Mouse (Mus musculus): ENCODE results near the gene Fam120a. TPM values are rescaled to one million over a fixed set of nuclear protein-coding genes. Genes with fewer than 3 reads are reported as not detected.

Gene Fam120a
- polyA plus RNA-seq, 1 experiment from 2014 or later, result 24.3 TPM

- Histone ChIP-seq H3K36me3 (replicated peaks; ENCODE audit: control insufficient read depth, insufficient read depth, low read depth, low read length) (no peaks in the 10 kb centered on the region; the same call in 1 of the 2 replicates), H3K9ac (replicated peaks; ENCODE audit: low read length) (no peak overlapping the region), H3K27me3 (ENCODE audit: control insufficient read depth, insufficient read depth, low read length) (no peaks in the 10 kb centered on the region), H3K4me2 (ENCODE audit: low read depth, low read length) (no peak overlapping the region), H3K27ac (replicated peaks; ENCODE audit: low read depth, low read length) (no peak overlapping the region), H3K4me3 (ENCODE audit: low read depth, low read length) (no peak overlapping the region), H3K9me3 (replicated peaks; ENCODE audit: control insufficient read depth, low read length) (no peaks in the 10 kb centered on the region), H3K4me1 (ENCODE audit: control insufficient read depth, insufficient read depth, low read length) (no peaks in the 10 kb centered on the region)
- DNase-seq (ENCODE audit: low spot score), result no peak
- ATAC-seq (replicated peaks; ENCODE audit: insufficient number of reproducible peaks, low FRiP score, low TSS enrichment, low read depth), result no peak
- 83% methylated on average over 2 of the region's 2 CpGs for WGBS
Measured at GRCm38 (mm10) chr13:48942471-48942870, 25.3 kb downstream of the Fam120a start.

GRCm38 (mm10) chr13:48941773-48942172 lies 26.0 kb downstream of the Fam120a start:
- Histone ChIP-seq H3K27me3 (ENCODE audit: control insufficient read depth, insufficient read depth, low read length) (no peaks in the 10 kb centered on the region), H3K4me2 (ENCODE audit: low read depth, low read length) (no peak overlapping the region), H3K27ac (replicated peaks; ENCODE audit: low read depth, low read length) (no peak overlapping the region), H3K9me3 (replicated peaks; ENCODE audit: control insufficient read depth, low read length) (no peaks in the 10 kb centered on the region), H3K4me3 (ENCODE audit: low read depth, low read length) (no peak overlapping the region), H3K4me1 (ENCODE audit: control insufficient read depth, insufficient read depth, low read length) (no peaks in the 10 kb centered on the region), H3K36me3 (replicated peaks; ENCODE audit: control insufficient read depth, insufficient read depth, low read depth, low read length) (no peaks in the 10 kb centered on the region; the same call in 1 of the 2 replicates), H3K9ac (replicated peaks; ENCODE audit: low read length) (no peak overlapping the region)
- DNase-seq (ENCODE audit: low spot score) (no peak), ATAC-seq (replicated peaks; ENCODE audit: insufficient number of reproducible peaks, low FRiP score, low TSS enrichment, low read depth) (no peak)
- 58% methylated on average over 3 of the region's 3 CpGs for WGBS

- Histone ChIP-seq H3K4me2 (ENCODE audit: low read depth, low read length) (no peak overlapping the region), H3K36me3 (replicated peaks; ENCODE audit: control insufficient read depth, insufficient read depth, low read depth, low read length) (peaks cover 4% of the 10 kb centered on the region), H3K27ac (replicated peaks; ENCODE audit: low read depth, low read length) (no peak overlapping the region), H3K9ac (replicated peaks; ENCODE audit: low read length) (no peak overlapping the region), H3K9me3 (replicated peaks; ENCODE audit: control insufficient read depth, low read length) (no peaks in the 10 kb centered on the region), H3K4me3 (ENCODE audit: low read depth, low read length) (no peak overlapping the region), H3K4me1 (ENCODE audit: control insufficient read depth, insufficient read depth, low read length) (no peaks in the 10 kb centered on the region), H3K27me3 (ENCODE audit: control insufficient read depth, insufficient read depth, low read length) (no peaks in the 10 kb centered on the region)
- 78% methylated on average over 6 of the region's 6 CpGs for WGBS
- DNase-seq (ENCODE audit: low spot score), result no peak
- ATAC-seq (replicated peaks; ENCODE audit: insufficient number of reproducible peaks, low FRiP score, low TSS enrichment, low read depth), result no peak
Measured at GRCm38 (mm10) chr13:48934597-48934996, 33.2 kb downstream of the Fam120a start.

GRCm38 (mm10) chr13:48932692-48933091 lies 35.1 kb downstream of the Fam120a start:
- ATAC-seq (replicated peaks; ENCODE audit: insufficient number of reproducible peaks, low FRiP score, low TSS enrichment, low read depth) (no peak), DNase-seq (ENCODE audit: low spot score) (no peak)
- H3K27me3 ChIP-seq (ENCODE audit: control insufficient read depth, insufficient read depth, low read length), result no peaks in the 10 kb centered on the region
- 86% methylated on average over 3 of the region's 3 CpGs for WGBS
- no peaks in the 10 kb centered on the region for H3K4me1 ChIP-seq (ENCODE audit: control insufficient read depth, insufficient read depth, low read length)
- no peak overlapping the region for H3K27ac ChIP-seq (replicated peaks; ENCODE audit: low read depth, low read length)
- H3K4me2 ChIP-seq (ENCODE audit: low read depth, low read length), result no peak overlapping the region
- H3K36me3 ChIP-seq (replicated peaks; ENCODE audit: control insufficient read depth, insufficient read depth, low read depth, low read length), result peaks cover 4% of the 10 kb centered on the region
- H3K9ac ChIP-seq (replicated peaks; ENCODE audit: low read length), result no peak overlapping the region
- no peaks in the 10 kb centered on the region for H3K9me3 ChIP-seq (replicated peaks; ENCODE audit: control insufficient read depth, low read length)
- no peak overlapping the region for H3K4me3 ChIP-seq (ENCODE audit: low read depth, low read length)

- H3K27ac ChIP-seq (replicated peaks; ENCODE audit: low read depth, low read length), result no peak overlapping the region
- no peak overlapping the region for H3K4me3 ChIP-seq (ENCODE audit: low read depth, low read length)
- H3K9ac ChIP-seq (replicated peaks; ENCODE audit: low read length), result no peak overlapping the region
- no peaks in the 10 kb centered on the region for H3K9me3 ChIP-seq (replicated peaks; ENCODE audit: control insufficient read depth, low read length)
- no peaks in the 10 kb centered on the region for H3K4me1 ChIP-seq (ENCODE audit: control insufficient read depth, insufficient read depth, low read length)
- DNase-seq (ENCODE audit: low spot score) (no peak), ATAC-seq (replicated peaks; ENCODE audit: insufficient number of reproducible peaks, low FRiP score, low TSS enrichment, low read depth) (no peak)
- H3K36me3 ChIP-seq (replicated peaks; ENCODE audit: control insufficient read depth, insufficient read depth, low read depth, low read length), result peaks cover 4% of the 10 kb centered on the region
- H3K4me2 ChIP-seq (ENCODE audit: low read depth, low read length), result no peak overlapping the region
- no peaks in the 10 kb centered on the region for H3K27me3 ChIP-seq (ENCODE audit: control insufficient read depth, insufficient read depth, low read length)
Measured at GRCm38 (mm10) chr13:48931687-48932086, 36.1 kb downstream of the Fam120a start.

GRCm38 (mm10) chr13:48931232-48931631 lies 36.6 kb downstream of the Fam120a start:
- H3K4me2 ChIP-seq (ENCODE audit: low read depth, low read length), result no peak overlapping the region
- H3K27me3 ChIP-seq (ENCODE audit: control insufficient read depth, insufficient read depth, low read length), result no peaks in the 10 kb centered on the region
- no peaks in the 10 kb centered on the region for H3K4me1 ChIP-seq (ENCODE audit: control insufficient read depth, insufficient read depth, low read length)
- DNase-seq (ENCODE audit: low spot score), result no peak
- 95% methylated on average over 5 of the region's 5 CpGs for WGBS
- H3K4me3 ChIP-seq (ENCODE audit: low read depth, low read length), result no peak overlapping the region
- no peak overlapping the region for H3K9ac ChIP-seq (replicated peaks; ENCODE audit: low read length)
- H3K36me3 ChIP-seq (replicated peaks; ENCODE audit: control insufficient read depth, insufficient read depth, low read depth, low read length), result peaks cover 4% of the 10 kb centered on the region
- H3K9me3 ChIP-seq (replicated peaks; ENCODE audit: control insufficient read depth, low read length), result no peaks in the 10 kb centered on the region
- no peak overlapping the region for H3K27ac ChIP-seq (replicated peaks; ENCODE audit: low read depth, low read length)
- no peak for ATAC-seq (replicated peaks; ENCODE audit: insufficient number of reproducible peaks, low FRiP score, low TSS enrichment, low read depth)

- WGBS, result 91% methylated on average over 3 of the region's 3 CpGs
- DNase-seq (ENCODE audit: low spot score) (no peak), ATAC-seq (replicated peaks; ENCODE audit: insufficient number of reproducible peaks, low FRiP score, low TSS enrichment, low read depth) (no peak)
- no peak overlapping the region for H3K27ac ChIP-seq (replicated peaks; ENCODE audit: low read depth, low read length)
- no peak overlapping the region for H3K4me3 ChIP-seq (ENCODE audit: low read depth, low read length)
- no peaks in the 10 kb centered on the region for H3K27me3 ChIP-seq (ENCODE audit: control insufficient read depth, insufficient read depth, low read length)
- H3K9ac ChIP-seq (replicated peaks; ENCODE audit: low read length), result no peak overlapping the region
- no peaks in the 10 kb centered on the region for H3K4me1 ChIP-seq (ENCODE audit: control insufficient read depth, insufficient read depth, low read length)
- H3K9me3 ChIP-seq (replicated peaks; ENCODE audit: control insufficient read depth, low read length), result no peaks in the 10 kb centered on the region
- H3K36me3 ChIP-seq (replicated peaks; ENCODE audit: control insufficient read depth, insufficient read depth, low read depth, low read length), result peaks cover 4% of the 10 kb centered on the region
- no peak overlapping the region for H3K4me2 ChIP-seq (ENCODE audit: low read depth, low read length)
Measured at GRCm38 (mm10) chr13:48929535-48930110, 38.2 kb downstream of the Fam120a start.

- Histone ChIP-seq H3K27ac (replicated peaks; ENCODE audit: low read depth, low read length) (no peak overlapping the region), H3K4me1 (ENCODE audit: control insufficient read depth, insufficient read depth, low read length) (no peaks in the 10 kb centered on the region), H3K36me3 (replicated peaks; ENCODE audit: control insufficient read depth, insufficient read depth, low read depth, low read length) (peaks cover 4% of the 10 kb centered on the region; the same call in 1 of the 2 replicates), H3K27me3 (ENCODE audit: control insufficient read depth, insufficient read depth, low read length) (no peaks in the 10 kb centered on the region), H3K4me3 (ENCODE audit: low read depth, low read length) (no peak overlapping the region), H3K4me2 (ENCODE audit: low read depth, low read length) (no peak overlapping the region), H3K9me3 (replicated peaks; ENCODE audit: control insufficient read depth, low read length) (no peaks in the 10 kb centered on the region), H3K9ac (replicated peaks; ENCODE audit: low read length) (no peak overlapping the region)
- DNase-seq (ENCODE audit: low spot score) (no peak), ATAC-seq (replicated peaks; ENCODE audit: insufficient number of reproducible peaks, low FRiP score, low TSS enrichment, low read depth) (no peak)
- WGBS, result 91% methylated on average over 2 of the region's 2 CpGs
Measured at GRCm38 (mm10) chr13:48927609-48928008, 40.2 kb downstream of the Fam120a start.
